In the genomic region with DNA sequence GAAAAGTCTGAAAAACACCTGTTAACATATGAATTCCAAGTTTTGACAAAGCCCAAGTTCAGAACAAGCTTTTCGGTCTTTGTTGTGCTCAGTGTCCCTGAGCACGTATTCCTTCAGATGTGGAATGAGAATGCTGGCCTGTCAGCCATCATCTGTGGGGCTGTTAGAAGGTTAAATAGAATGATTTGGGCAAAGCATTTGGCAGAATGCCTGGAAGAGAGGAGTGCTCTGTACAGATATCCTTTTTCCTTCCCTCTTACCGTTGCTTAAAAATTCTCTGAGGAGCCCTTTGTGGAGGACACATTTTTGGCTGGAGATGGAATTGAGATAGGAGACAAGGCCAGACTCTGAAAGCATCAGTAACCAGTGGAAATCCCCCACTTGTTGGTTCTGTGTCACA, we compare ENCODE assay signal across 17 mouse cellular contexts. TPM values are rescaled to one million over a fixed set of nuclear protein-coding genes. Genes with fewer than 3 reads are reported as not detected.
DNase-seq lines count a peak whose midpoint lies in the region; ATAC-seq and TF ChIP-seq lines count a peak whose summit lies in the region.
"Had no signal": no experiment of that assay in that cellular context is flagged by ENCODE, and none has a peak within 500 bp of the region (broad histone marks: within the 10 kb centered on the region; RNA-seq: fewer than 3 reads in every experiment).

No protein-coding gene starts in this region.

- H3K4me2 ChIP-seq in hindbrain, postnatal 0 days (ENCODE audit: low read depth, low read length), result no peak overlapping the region
- no peak overlapping the region for H3K4me2 ChIP-seq in hindbrain, embryonic 13.5 days
- H3K4me2 ChIP-seq in midbrain, embryonic 16.5 days (ENCODE audit: low read length), result no peak overlapping the region
- H3K4me2 ChIP-seq in midbrain, embryonic 11.5 days, result no peak overlapping the region
- H3K4me2 ChIP-seq: hindbrain, embryonic 12.5 days; limb, embryonic 15.5 days; lung, embryonic 15.5 days had no signal

- H3K9ac ChIP-seq in hindbrain, postnatal 0 days (replicated peaks; ENCODE audit: low read length), result no peak overlapping the region
- H3K9ac ChIP-seq in hindbrain, embryonic 13.5 days, result no peak overlapping the region
- H3K9ac ChIP-seq in midbrain, embryonic 16.5 days (ENCODE audit: low read depth, low read length), result no peak overlapping the region
- H3K9ac ChIP-seq in midbrain, embryonic 11.5 days (ENCODE audit: low read length), result no peak overlapping the region
- H3K9ac ChIP-seq: hindbrain, embryonic 12.5 days; limb, embryonic 15.5 days; lung, embryonic 15.5 days had no signal

- ATAC-seq in hindbrain, postnatal 0 days, result 0 out of 2 replicates have a peak, but pooled peaks have one; percentile 45
- ATAC-seq in hindbrain, embryonic 13.5 days (ENCODE audit: low FRiP score), result no peak
- 0 out of 2 replicates have a peak, but pooled peaks have one; percentile 48 for ATAC-seq in midbrain, embryonic 16.5 days
- no peak for ATAC-seq in midbrain, embryonic 11.5 days (ENCODE audit: low FRiP score)
- ATAC-seq: Patski had no signal

- no peaks in the 10 kb centered on the region for H3K27me3 ChIP-seq in hindbrain, postnatal 0 days (ENCODE audit: insufficient read depth, low read length)
- H3K27me3 ChIP-seq in hindbrain, embryonic 13.5 days, result no peaks in the 10 kb centered on the region
- H3K27me3 ChIP-seq in midbrain, embryonic 16.5 days (ENCODE audit: control insufficient read depth, insufficient read depth, low read depth, low read length), result no peaks in the 10 kb centered on the region
- H3K27me3 ChIP-seq in midbrain, embryonic 11.5 days (ENCODE audit: control insufficient read depth, insufficient read depth, low read length), result no peaks in the 10 kb centered on the region
- H3K27me3 ChIP-seq: CH12.LX; hindbrain, embryonic 12.5 days; limb, embryonic 15.5 days; lung, embryonic 15.5 days had no signal

- H3K27ac ChIP-seq in hindbrain, postnatal 0 days, result no peak overlapping the region
- H3K27ac ChIP-seq in hindbrain, embryonic 13.5 days, result no peak overlapping the region
- H3K27ac ChIP-seq in midbrain, embryonic 16.5 days (ENCODE audit: low read length), result no peak overlapping the region
- no peak overlapping the region for H3K27ac ChIP-seq in midbrain, embryonic 11.5 days (ENCODE audit: low read depth, low read length)
- H3K27ac ChIP-seq: hindbrain, embryonic 12.5 days; limb, embryonic 15.5 days; lung, embryonic 15.5 days had no signal

- WGBS in hindbrain, postnatal 0 days, result 47% methylated on average over 3 of the region's 3 CpGs
- WGBS in hindbrain, embryonic 13.5 days, result 59% methylated on average over 3 of the region's 3 CpGs
- WGBS in midbrain, embryonic 16.5 days, result 49% methylated on average over 3 of the region's 3 CpGs
- WGBS in midbrain, embryonic 11.5 days, result 77% methylated on average over 3 of the region's 3 CpGs

- no peak for TF ChIP-seq CTCF in hindbrain, postnatal 0 days (IDR thresholded peaks at IDR 0.05; ENCODE audit: low read depth)

- peak; percentile 46 to 83 for DNase-seq in adrenal gland, adult (ENCODE audit: inconsistent age in 2 of 2, low spot score in 1 of 2)
- no peak for DNase-seq in adrenal gland, postnatal 25 days
- peak; percentile 31 for DNase-seq in hindbrain, postnatal 0 days (ENCODE audit: low spot score)
- DNase-seq in midbrain, embryonic 11.5 days (ENCODE audit: low spot score, missing footprints), result no peak
- DNase-seq in ovary, postnatal 14 days (ENCODE audit: low spot score), result peak; percentile 13
- DNase-seq in spleen, postnatal 14 days (ENCODE audit: low spot score in 2 of 2), result no peak
- DNase-seq: heart, adult 11 months; thymus, postnatal 36 days had no signal

- H3K4me1 ChIP-seq in hindbrain, postnatal 0 days (ENCODE audit: insufficient read depth, low read length), result no peaks in the 10 kb centered on the region
- H3K4me1 ChIP-seq in hindbrain, embryonic 13.5 days (replicated peaks), result no peaks in the 10 kb centered on the region
- no peaks in the 10 kb centered on the region for H3K4me1 ChIP-seq in midbrain, embryonic 16.5 days (ENCODE audit: control insufficient read depth, insufficient read depth, low read length)
- H3K4me1 ChIP-seq in midbrain, embryonic 11.5 days (ENCODE audit: control insufficient read depth, insufficient read depth, low read length), result no peaks in the 10 kb centered on the region
- H3K4me1 ChIP-seq: hindbrain, embryonic 12.5 days; limb, embryonic 15.5 days; lung, embryonic 15.5 days had no signal

- no peak overlapping the region for H3K4me3 ChIP-seq in hindbrain, postnatal 0 days (ENCODE audit: low read length)
- no peak overlapping the region for H3K4me3 ChIP-seq in hindbrain, embryonic 13.5 days
- H3K4me3 ChIP-seq in midbrain, embryonic 16.5 days (ENCODE audit: low read depth, low read length), result no peak overlapping the region
- H3K4me3 ChIP-seq in midbrain, embryonic 11.5 days (ENCODE audit: low read depth, low read length), result no peak overlapping the region
- H3K4me3 ChIP-seq: hindbrain, embryonic 12.5 days; limb, embryonic 15.5 days; lung, embryonic 15.5 days; myocyte had no signal

- no peaks in the 10 kb centered on the region for H3K9me3 ChIP-seq in hindbrain, postnatal 0 days (ENCODE audit: low read length)
- no peaks in the 10 kb centered on the region for H3K9me3 ChIP-seq in hindbrain, embryonic 13.5 days
- H3K9me3 ChIP-seq in midbrain, embryonic 16.5 days (replicated peaks; ENCODE audit: control insufficient read depth, low read length, poor library complexity, severe bottlenecking), result no peaks in the 10 kb centered on the region
- H3K9me3 ChIP-seq in midbrain, embryonic 11.5 days (ENCODE audit: control insufficient read depth, low read length), result no peaks in the 10 kb centered on the region
- H3K9me3 ChIP-seq: hindbrain, embryonic 12.5 days; limb, embryonic 15.5 days; lung, embryonic 15.5 days had no signal

- H3K36me3 ChIP-seq in hindbrain, postnatal 0 days (ENCODE audit: insufficient read depth, low read length), result no peaks in the 10 kb centered on the region
- no peaks in the 10 kb centered on the region for H3K36me3 ChIP-seq in hindbrain, embryonic 13.5 days
- no peaks in the 10 kb centered on the region for H3K36me3 ChIP-seq in midbrain, embryonic 16.5 days (ENCODE audit: control insufficient read depth, insufficient read depth, low read length)
- H3K36me3 ChIP-seq in midbrain, embryonic 11.5 days (ENCODE audit: control insufficient read depth, insufficient read depth, low read length), result no peaks in the 10 kb centered on the region
- H3K36me3 ChIP-seq: hindbrain, embryonic 12.5 days; limb, embryonic 15.5 days; lung, embryonic 15.5 days had no signal

RNA-seq across cellular contexts. Expression of gene Slc13a1, which starts 2.6 kb away (rescaled TPM):
- total RNA-seq in adrenal gland, postnatal 25 days (2021), result 0.12 TPM in 1 of 2 replicates, not detected in the other
- total RNA-seq in hindbrain, postnatal 0 days (2014; rRNA removed), result 0.47 and 0.65 TPM in 2 replicates
- 0.30 and 0.35 TPM in 2 replicates for polyA plus RNA-seq in hindbrain, postnatal 0 days (2015; fragmentation: Nextera tagmentation; extraction: Ambion mirVana)
- 0.13 TPM in 1 of 2 replicates, not detected in the other for polyA plus RNA-seq in hindbrain, embryonic 13.5 days (2015; fragmentation: Nextera tagmentation; extraction: Ambion mirVana)
- 0.06 and 0.31 TPM in 2 replicates for polyA plus RNA-seq in midbrain, embryonic 16.5 days (2015; fragmentation: Nextera tagmentation; extraction: Ambion mirVana)
- polyA plus RNA-seq in midbrain, embryonic 11.5 days (2014; fragmentation: Nextera tagmentation; extraction: Ambion mirVana), result 0.05 and 0.06 TPM in 2 replicates
- total RNA-seq: CH12.LX; megakaryocyte, adult 5-6 weeks had no signal
- polyA plus RNA-seq: Patski had no signal

Comparison
In these comparisons a context has a peak if more than half of its experiments do, and no peak if none do; other contexts are left out.
1. DNase-seq: peak in adrenal gland, adult (2 of 2), hindbrain, postnatal 0 days (single experiment) and ovary, postnatal 14 days (single experiment); none in adrenal gland, postnatal 25 days (single experiment), midbrain, embryonic 11.5 days (single experiment) and spleen, postnatal 14 days (0 of 2).
2. ATAC-seq: peak in hindbrain, postnatal 0 days (single experiment) and midbrain, embryonic 16.5 days (single experiment); none in hindbrain, embryonic 13.5 days (single experiment) and midbrain, embryonic 11.5 days (single experiment).